Mouse (Mus musculus) MEL (cell line): ENCODE measurements at regions not wholly inside any gene's neighbourhood (a gene's known extent, or its start where the extent isn't known, plus 50 kb on each side); places are given as distances from the start of the nearest gene placed in this dataset.

Source experiments
- DNase-seq: peaks from one replicate; pipeline ENCODE4 v3.0.0; 2011; ENCODE audit warnings: low read depth, low spot score
- H3K27ac ChIP-seq: 2 replicates; pipeline ENCODE4 v1.5.1; 2012; ENCODE audit warnings: low read depth, mild to moderate bottlenecking, control low read depth, low read length, moderate library complexity; ENCODE audit not compliant: control insufficient read depth
- H3K27me3 ChIP-seq, 2 experiments: fragments of 150-350 bp in 1 of 2; sonication (generic) in 1 of 2; 2 replicates each; pipeline ENCODE4 v1.6.1; 2012; ENCODE audit warnings: low read length in 2 of 2, mild to moderate bottlenecking in 2 of 2, improper control_type of control experiment in 1 of 2, moderate library complexity in 1 of 2; ENCODE audit not compliant: insufficient read depth in 2 of 2, control insufficient read depth in 1 of 2
- H3K36me3 ChIP-seq, 2 experiments: 2 replicates each; pipeline ENCODE4 v1.6.1; 2012 to 2014; ENCODE audit warnings: low read length in 2 of 2, improper control_type of control experiment in 1 of 2, inconsistent platforms in 1 of 2, mild to moderate bottlenecking in 1 of 2; ENCODE audit not compliant: insufficient read depth in 2 of 2, control insufficient read depth in 1 of 2
- H3K4me1 ChIP-seq, 2 experiments: fragments of 150-350 bp in 1 of 2; sonication (generic) in 1 of 2; 2 replicates each; pipeline ENCODE4 v1.6.1; 2012; ENCODE audit warnings: low read length in 2 of 2, improper control_type of control experiment in 1 of 2, mild to moderate bottlenecking in 1 of 2; ENCODE audit not compliant: insufficient read depth in 2 of 2, control insufficient read depth in 1 of 2
- H3K4me3 ChIP-seq, 2 experiments: fragments of 150-350 bp in 1 of 2; sonication (generic) in 1 of 2; 2 replicates each; pipeline ENCODE4 v1.5.1; 2012; ENCODE audit warnings: low read depth in 2 of 2, low read length in 2 of 2, mild to moderate bottlenecking in 2 of 2, moderate library complexity in 2 of 2, control low read depth in 1 of 2, improper control_type of control experiment in 1 of 2; ENCODE audit not compliant: control insufficient read depth in 1 of 2, insufficient read depth in 1 of 2
- H3K79me2 ChIP-seq: 2 replicates; pipeline ENCODE4 v1.6.1; 2012; ENCODE audit warnings: mild to moderate bottlenecking, low read length, moderate library complexity; ENCODE audit not compliant: control insufficient read depth, poor library complexity, insufficient read depth
- H3K9ac ChIP-seq: 2 replicates; pipeline ENCODE4 v1.6.1; 2012; ENCODE audit warnings: low read depth, mild to moderate bottlenecking, control low read depth, low read length, moderate library complexity; ENCODE audit not compliant: control insufficient read depth, poor library complexity, severe bottlenecking
- H3K9me3 ChIP-seq: fragments of 150-350 bp; sonication (generic); replicated peaks from 2 replicates; pipeline ENCODE4 v1.6.1; 2012; ENCODE audit warnings: mild to moderate bottlenecking, low read length, improper control_type of control experiment, moderate library complexity; ENCODE audit not compliant: insufficient read depth
- CHD1 ChIP-seq: IDR thresholded peaks from 2 replicates; pipeline ENCODE4 v1.6.1; 2012; ENCODE audit warnings: low read depth, mild to moderate bottlenecking, inconsistent platforms, low read length, improper control_type of control experiment
- CHD2 ChIP-seq: IDR thresholded peaks from 2 replicates; pipeline ENCODE4 v1.6.1; 2011; ENCODE audit warnings: low read length, improper control_type of control experiment
- EP300 ChIP-seq, 2 experiments: IDR thresholded peaks; 2 replicates each; pipeline ENCODE4 v1.6.1; 2011; ENCODE audit warnings: improper control_type of control experiment in 2 of 2, low read length in 2 of 2, low read depth in 1 of 2, mild to moderate bottlenecking in 1 of 2
- ETS1 ChIP-seq: IDR thresholded peaks from 2 replicates; pipeline ENCODE4 v1.6.1; 2012; ENCODE audit warnings: low read depth, mild to moderate bottlenecking, inconsistent platforms, low read length, improper control_type of control experiment, moderate library complexity
- GABPA ChIP-seq: IDR thresholded peaks from 2 replicates; pipeline ENCODE4 v1.6.1; 2012; ENCODE audit warnings: low read depth, mild to moderate bottlenecking, inconsistent platforms, low read length, improper control_type of control experiment, moderate library complexity
- GATA1 ChIP-seq: IDR thresholded peaks from 2 replicates; pipeline ENCODE4 v1.6.1; 2011; ENCODE audit warnings: low read depth, low read length, improper control_type of control experiment
- KAT2A ChIP-seq: conservative IDR thresholded peaks from 2 replicates; pipeline ENCODE4 v1.6.1; 2012; ENCODE audit warnings: low read depth, low read length, improper control_type of control experiment, inconsistent platforms
- MAFK ChIP-seq: IDR thresholded peaks from 2 replicates; pipeline ENCODE4 v1.6.1; 2011; ENCODE audit warnings: low read depth, mild to moderate bottlenecking, low read length, improper control_type of control experiment, borderline replicate concordance
- MAX ChIP-seq: IDR thresholded peaks from 2 replicates; pipeline ENCODE4 v1.6.1; 2011; ENCODE audit warnings: low read length, improper control_type of control experiment
- MAZ ChIP-seq: IDR thresholded peaks from 2 replicates; pipeline ENCODE4 v1.6.1; 2012; ENCODE audit warnings: low read depth, mild to moderate bottlenecking, inconsistent platforms, low read length, improper control_type of control experiment
- MXI1 ChIP-seq: IDR thresholded peaks from 2 replicates; pipeline ENCODE4 v1.6.1; 2011; ENCODE audit warnings: mild to moderate bottlenecking, low read depth, low read length, improper control_type of control experiment
- POLR2A ChIP-seq, 2 experiments: IDR thresholded peaks; 2 replicates each; pipeline ENCODE4 v1.6.1; 2011 to 2012; ENCODE audit warnings: low read length in 2 of 2, mild to moderate bottlenecking in 2 of 2, control low read depth in 1 of 2, improper control_type of control experiment in 1 of 2, low read depth in 1 of 2, moderate library complexity in 1 of 2; ENCODE audit not compliant: control insufficient read depth in 1 of 2, insufficient read depth in 1 of 2, poor library complexity in 1 of 2
- RCOR1 ChIP-seq: IDR thresholded peaks from 2 replicates; pipeline ENCODE4 v1.6.1; 2012; ENCODE audit warnings: low read depth, mild to moderate bottlenecking, inconsistent platforms, low read length, improper control_type of control experiment
- SIN3A ChIP-seq: IDR thresholded peaks from 2 replicates; pipeline ENCODE4 v1.6.1; 2012; ENCODE audit warnings: low read length, improper control_type of control experiment, inconsistent platforms
- SMC3 ChIP-seq: IDR thresholded peaks from 2 replicates; pipeline ENCODE4 v1.6.1; 2011; ENCODE audit warnings: low read depth, low read length, improper control_type of control experiment
- TAL1 ChIP-seq: IDR thresholded peaks from 2 replicates; pipeline ENCODE4 v1.6.1; 2012; ENCODE audit warnings: mild to moderate bottlenecking, inconsistent platforms, low read length, moderate library complexity, mixed read lengths
- TBP ChIP-seq: IDR thresholded peaks from 2 replicates; pipeline ENCODE4 v1.8.0; 2011; ENCODE audit warnings: low read depth, low read length, improper control_type of control experiment
- TCF12 ChIP-seq: IDR thresholded peaks from 2 replicates; pipeline ENCODE4 v1.6.1; 2014; ENCODE audit warnings: low read depth, mild to moderate bottlenecking, inconsistent platforms, low read length, improper control_type of control experiment, moderate library complexity
- UBTF ChIP-seq: IDR thresholded peaks from 2 replicates; pipeline ENCODE4 v1.6.1; 2012; ENCODE audit warnings: low read depth, mild to moderate bottlenecking, inconsistent platforms, low read length, improper control_type of control experiment, moderate library complexity, borderline replicate concordance; ENCODE audit not compliant: insufficient read depth
- USF1 ChIP-seq: IDR thresholded peaks from 2 replicates; pipeline ENCODE4 v1.6.1; 2014; ENCODE audit warnings: low read depth, mild to moderate bottlenecking, inconsistent platforms, low read length, improper control_type of control experiment, moderate library complexity
- USF2 ChIP-seq, 2 experiments: IDR thresholded peaks; 2 replicates each; pipeline ENCODE4 v1.6.1; 2011 to 2012; ENCODE audit warnings: improper control_type of control experiment in 2 of 2, low read length in 2 of 2, borderline replicate concordance in 1 of 2, inconsistent platforms in 1 of 2, low read depth in 1 of 2, mild to moderate bottlenecking in 1 of 2; ENCODE audit not compliant: insufficient read depth in 1 of 2
- ZC3H11A ChIP-seq: IDR thresholded peaks from 2 replicates; pipeline ENCODE4 v1.6.1; 2012; ENCODE audit warnings: low read depth, mild to moderate bottlenecking, inconsistent platforms, low read length, improper control_type of control experiment
- ZMIZ1 ChIP-seq: IDR thresholded peaks from 2 replicates; pipeline ENCODE4 v1.6.1; 2012; ENCODE audit warnings: low read depth, mild to moderate bottlenecking, inconsistent platforms, low read length, improper control_type of control experiment, moderate library complexity

- H3K79me2 ChIP-seq: no peaks in the 10 kb centered on the region
- no peaks in the 10 kb centered on the region for H3K9me3 ChIP-seq
- no peak overlapping the region for H3K9ac ChIP-seq
- no peaks in the 10 kb centered on the region for H3K4me1 ChIP-seq
- no peak overlapping the region for H3K27ac ChIP-seq
- no peaks in the 10 kb centered on the region for H3K27me3 ChIP-seq
- H3K4me3 ChIP-seq: no peak overlapping the region
- TF ChIP-seq EP300 (IDR thresholded peaks at IDR 0.05; ENCODE audit: low read depth in 1 of 2, low read length in 2 of 2): peak; percentile 37 to 73; a peak in 2 of 4 replicates
- TF ChIP-seq MAZ: no peak
- no peak for TF ChIP-seq TAL1
- TF ChIP-seq ZMIZ1: no peak
- TF ChIP-seq TBP: no peak
- TF ChIP-seq USF1: no peak
- no peak for TF ChIP-seq POLR2A (IDR thresholded peaks at IDR 0.05; ENCODE audit: control insufficient read depth in 1 of 2, insufficient read depth in 1 of 2, low read depth in 1 of 2, low read length in 2 of 2, poor library complexity in 1 of 2)
- no peak for TF ChIP-seq KAT2A
- TF ChIP-seq MAX: no peak
- peak; percentile 15; the same call in 1 of the 2 replicates for TF ChIP-seq ETS1
- TF ChIP-seq RCOR1: 0 out of 2 replicates have a peak, but pooled peaks have one; percentile 23
- no peak for TF ChIP-seq UBTF
- TF ChIP-seq CHD2: no peak
- TF ChIP-seq USF2 (IDR thresholded peaks at IDR 0.05; ENCODE audit: borderline replicate concordance in 1 of 2, insufficient read depth in 1 of 2, low read depth in 1 of 2, low read length in 2 of 2): no peak
- TF ChIP-seq TCF12: peak; percentile 85
- no peak for TF ChIP-seq GABPA
- TF ChIP-seq CHD1: no peak
- peak; percentile 64 for TF ChIP-seq GATA1
- TF ChIP-seq, all 39 proteins: peak for 5
- no peak for DNase-seq
- peaks cover 0 to 3% of the 10 kb centered on the region in 2 experiments; a peak in 2 of 4 replicates for H3K36me3 ChIP-seq
Measured at GRCm38 (mm10) chrX:116125660-116126059, 323.1 kb upstream of the Cpxcr1 start.

- Histone ChIP-seq H3K79me2 (no peaks in the 10 kb centered on the region), H3K27ac (no peak overlapping the region), H3K27me3 (no peaks in the 10 kb centered on the region)
- DNase-seq: peak; percentile 38
- TF ChIP-seq UBTF (no peak), TCF12 (peak; percentile 72), SMC3 (no peak), USF2 (IDR thresholded peaks at IDR 0.05; ENCODE audit: borderline replicate concordance in 1 of 2, insufficient read depth in 1 of 2, low read depth in 1 of 2, low read length in 2 of 2) (no peak), RCOR1 (0 out of 2 replicates have a peak, but pooled peaks have one; percentile 31), ETS1 (0 out of 2 replicates have a peak, but pooled peaks have one; percentile 9), MXI1 (no peak), ZMIZ1 (no peak), GATA1 (peak; percentile 85), EP300 (IDR thresholded peaks at IDR 0.05; ENCODE audit: low read depth in 1 of 2, low read length in 2 of 2) (peak; percentile 70 to 75), SIN3A (0 out of 2 replicates have a peak, but pooled peaks have one; percentile 20), MAFK (no peak), ZC3H11A (no peak)
- TF ChIP-seq, all 39 proteins: peak for 6
- peaks cover 0 to 6% of the 10 kb centered on the region in 2 experiments; a peak in 2 of 4 replicates for H3K4me1 ChIP-seq
- no peak overlapping the region for H3K9ac ChIP-seq
- H3K9me3 ChIP-seq: no peaks in the 10 kb centered on the region
- no peak overlapping the region for H3K4me3 ChIP-seq
- peaks cover 0 to 2% of the 10 kb centered on the region in 2 experiments; a peak in 1 of 4 replicates for H3K36me3 ChIP-seq
Measured at GRCm38 (mm10) chrX:116134591-116134990, 314.2 kb upstream of the Cpxcr1 start.
